Mouse (Mus musculus) thymus, postnatal 10 days (tissue): ENCODE data around the gene Pik3ca.
A peak's percentile ranks its signal among the peaks of the same experiment; 100 is the strongest.

Source experiments
- DNase-seq, 2 experiments: peaks; one replicate each; pipeline ENCODE4 v3.0.0; 2021; ENCODE audit warnings: low spot score in 2 of 2

Pik3ca gene

GRCm38 (mm10) chr3:32441710-32442109 lies 44.2 kb downstream of the Pik3ca start:
- no peak for DNase-seq

- no peak for DNase-seq
Measured at GRCm38 (mm10) chr3:32454329-32455021, 57.0 kb downstream of the Pik3ca start.

GRCm38 (mm10) chr3:32459777-32460176 lies 62.3 kb downstream of the Pik3ca start:
- peak; percentile 22 to 29 for DNase-seq

- no peak for DNase-seq
Measured at GRCm38 (mm10) chr3:32467321-32467720, 69.8 kb downstream of the Pik3ca start.

GRCm38 (mm10) chr3:32468411-32468810 lies 70.9 kb downstream of the Pik3ca start:
- no peak for DNase-seq

- no peak for DNase-seq
Measured at GRCm38 (mm10) chr3:32470449-32470848, 73.0 kb downstream of the Pik3ca start.

GRCm38 (mm10) chr3:32471098-32471497 lies 73.6 kb downstream of the Pik3ca start:
- no peak for DNase-seq

- no peak for DNase-seq
Measured at GRCm38 (mm10) chr3:32472191-32472900, 74.9 kb downstream of the Pik3ca start.

- DNase-seq = no peak
Measured at GRCm38 (mm10) chr3:32473184-32473583, 75.7 kb downstream of the Pik3ca start.

- DNase-seq = no peak
Measured at GRCm38 (mm10) chr3:32479961-32480360, 82.5 kb downstream of the Pik3ca start.

- DNase-seq = no peak
Measured at GRCm38 (mm10) chr3:32483035-32483434, 85.6 kb downstream of the Pik3ca start.

GRCm38 (mm10) chr3:32486543-32486942 lies 89.1 kb downstream of the Pik3ca start:
- DNase-seq = no peak

- DNase-seq = no peak
Measured at GRCm38 (mm10) chr3:32488172-32488571, 90.7 kb downstream of the Pik3ca start.

GRCm38 (mm10) chr3:32490076-32490927 lies 92.8 kb downstream of the Pik3ca start:
- DNase-seq = no peak

- no peak for DNase-seq
Measured at GRCm38 (mm10) chr3:32490928-32491315, 93.5 kb downstream of the Pik3ca start.

GRCm38 (mm10) chr3:32492097-32493090 lies 94.9 kb downstream of the Pik3ca start, which contains the start of gene Kcnmb3:
Gene Kcnmb3 (minus strand): TSS chr3:32492231.
- DNase-seq = no peak

- peak in 1 of 2 experiments; percentile 34 for DNase-seq
Measured at GRCm38 (mm10) chr3:32494387-32495087, 97.1 kb downstream of the Pik3ca start.

GRCm38 (mm10) chr3:32495088-32495770 lies 97.8 kb downstream of the Pik3ca start:
- no peak for DNase-seq

- no peak for DNase-seq
Measured at GRCm38 (mm10) chr3:32495856-32496710, 98.6 kb downstream of the Pik3ca start.
